Mouse (Mus musculus): ENCODE measurements around the gene Cd80. TPM values are rescaled to one million over a fixed set of nuclear protein-coding genes. Genes with fewer than 3 reads are reported as not detected.

Gene Cd80
- polyA plus RNA-seq, 1 experiment from 2014 or later: 0.51 TPM

- ATAC-seq (ENCODE audit: low FRiP score, low TSS enrichment): no peak
- Histone ChIP-seq H3K4me2 (replicated peaks; ENCODE audit: low read depth, low read length) (no peak within 1 kb of the TSS), H3K9me3 (ENCODE audit: control insufficient read depth, low read length) (no peaks in the 10 kb centered on the region), H3K9ac (ENCODE audit: low read depth, low read length) (no peak within 1 kb of the TSS), H3K27me3 (ENCODE audit: control insufficient read depth, insufficient read depth, low read length) (no peaks in the 10 kb centered on the region), H3K4me1 (ENCODE audit: control insufficient read depth, insufficient read depth, low read length) (no peaks in the 10 kb centered on the region), H3K27ac (ENCODE audit: low read depth, low read length) (no peak within 1 kb of the TSS), H3K36me3 (ENCODE audit: control insufficient read depth, insufficient read depth, low read length) (no peaks in the 10 kb centered on the region), H3K4me3 (ENCODE audit: low read length) (no peak within 1 kb of the TSS)
- WGBS: 73% methylated on average over 11 of the region's 11 CpGs
Observed at GRCm38 (mm10) chr16:38432498-38433425, 22.6 kb upstream of the Cd80 start, which contains the start of gene Pla1a. Gene Pla1a, minus strand, starts transcription at chr16:38433145.

DNA sequence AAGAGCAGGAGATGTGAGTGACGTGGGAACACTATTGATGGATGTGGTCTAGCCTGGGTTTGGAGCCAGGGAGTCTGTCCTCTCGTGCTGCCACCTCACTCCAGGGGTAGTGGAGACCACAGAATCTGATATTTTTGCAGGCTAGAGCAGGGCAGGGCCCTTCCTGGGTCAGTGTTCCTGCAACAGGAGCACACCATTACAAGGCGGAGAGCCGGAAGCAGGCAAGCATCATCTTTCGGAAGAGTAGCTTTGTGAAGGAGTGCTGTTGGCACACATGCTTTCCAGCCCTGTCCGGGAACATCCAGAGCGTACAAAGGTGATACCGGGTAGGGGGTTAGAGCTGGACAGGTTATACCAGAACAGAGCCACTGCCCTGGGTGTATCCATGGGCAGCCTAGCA is 21.8 kb upstream of the Cd80 start:
- no peak for ATAC-seq (ENCODE audit: low FRiP score, low TSS enrichment)
- Histone ChIP-seq H3K27ac (ENCODE audit: low read depth, low read length) (no peak overlapping the region), H3K4me1 (ENCODE audit: control insufficient read depth, insufficient read depth, low read length) (no peaks in the 10 kb centered on the region), H3K4me2 (replicated peaks; ENCODE audit: low read depth, low read length) (no peak overlapping the region), H3K27me3 (ENCODE audit: control insufficient read depth, insufficient read depth, low read length) (no peaks in the 10 kb centered on the region), H3K36me3 (ENCODE audit: control insufficient read depth, insufficient read depth, low read length) (no peaks in the 10 kb centered on the region), H3K9ac (ENCODE audit: low read depth, low read length) (no peak overlapping the region), H3K9me3 (ENCODE audit: control insufficient read depth, low read length) (no peaks in the 10 kb centered on the region), H3K4me3 (ENCODE audit: low read length) (no peak overlapping the region)
- 77% methylated on average over 8 of the region's 8 CpGs for WGBS

- Histone ChIP-seq H3K27ac (ENCODE audit: low read depth, low read length) (no peak overlapping the region), H3K9me3 (ENCODE audit: control insufficient read depth, low read length) (no peaks in the 10 kb centered on the region), H3K9ac (ENCODE audit: low read depth, low read length) (no peak overlapping the region), H3K27me3 (ENCODE audit: control insufficient read depth, insufficient read depth, low read length) (no peaks in the 10 kb centered on the region), H3K4me2 (replicated peaks; ENCODE audit: low read depth, low read length) (no peak overlapping the region), H3K36me3 (ENCODE audit: control insufficient read depth, insufficient read depth, low read length) (no peaks in the 10 kb centered on the region), H3K4me1 (ENCODE audit: control insufficient read depth, insufficient read depth, low read length) (no peaks in the 10 kb centered on the region), H3K4me3 (ENCODE audit: low read length) (no peak overlapping the region)
- ATAC-seq (ENCODE audit: low FRiP score, low TSS enrichment): no peak
- 86% methylated on average over 4 of the region's 4 CpGs for WGBS
Observed at GRCm38 (mm10) chr16:38434295-38434795, 21.0 kb upstream of the Cd80 start.

- no peak overlapping the region for H3K4me3 ChIP-seq (ENCODE audit: low read length)
- no peak overlapping the region for H3K4me2 ChIP-seq (replicated peaks; ENCODE audit: low read depth, low read length)
- no peak overlapping the region for H3K27ac ChIP-seq (ENCODE audit: low read depth, low read length)
- no peaks in the 10 kb centered on the region for H3K4me1 ChIP-seq (ENCODE audit: control insufficient read depth, insufficient read depth, low read length)
- 77% methylated on average over 1 of the region's 1 CpGs for WGBS
- no peak overlapping the region for H3K9ac ChIP-seq (ENCODE audit: low read depth, low read length)
- ATAC-seq (ENCODE audit: low FRiP score, low TSS enrichment): no peak
- H3K36me3 ChIP-seq (ENCODE audit: control insufficient read depth, insufficient read depth, low read length): peaks cover 5% of the 10 kb centered on the region
- no peaks in the 10 kb centered on the region for H3K9me3 ChIP-seq (ENCODE audit: control insufficient read depth, low read length)
- no peaks in the 10 kb centered on the region for H3K27me3 ChIP-seq (ENCODE audit: control insufficient read depth, insufficient read depth, low read length)
Observed at GRCm38 (mm10) chr16:38439190-38439589, 16.2 kb upstream of the Cd80 start.

DNA sequence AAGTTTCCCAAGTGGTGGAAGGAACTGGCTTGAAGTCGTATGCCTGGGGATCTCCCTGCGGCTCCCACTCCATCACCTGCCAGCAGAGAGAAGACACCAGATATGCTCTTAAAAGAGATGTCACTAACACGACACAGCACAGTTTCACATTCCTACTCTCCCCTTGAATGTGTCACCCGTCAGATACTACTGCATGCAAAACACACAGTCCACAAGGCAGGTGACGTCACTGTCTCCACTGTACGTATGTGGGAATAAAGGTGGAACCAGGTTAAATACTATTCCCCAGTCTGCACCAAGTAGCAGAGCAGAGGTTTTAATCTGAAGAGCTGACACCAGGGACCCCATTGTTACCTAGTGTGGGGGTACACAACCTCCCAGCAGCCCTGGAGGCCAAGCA is 15.0 kb upstream of the Cd80 start:
- H3K4me1 ChIP-seq (ENCODE audit: control insufficient read depth, insufficient read depth, low read length): no peaks in the 10 kb centered on the region
- WGBS: 68% methylated on average over 6 of the region's 6 CpGs
- no peaks in the 10 kb centered on the region for H3K27me3 ChIP-seq (ENCODE audit: control insufficient read depth, insufficient read depth, low read length)
- H3K36me3 ChIP-seq (ENCODE audit: control insufficient read depth, insufficient read depth, low read length): peaks cover 16% of the 10 kb centered on the region
- H3K27ac ChIP-seq (ENCODE audit: low read depth, low read length): no peak overlapping the region
- no peak for ATAC-seq (ENCODE audit: low FRiP score, low TSS enrichment)
- no peak overlapping the region for H3K4me2 ChIP-seq (replicated peaks; ENCODE audit: low read depth, low read length)
- no peak overlapping the region for H3K9ac ChIP-seq (ENCODE audit: low read depth, low read length)
- no peaks in the 10 kb centered on the region for H3K9me3 ChIP-seq (ENCODE audit: control insufficient read depth, low read length)
- no peak overlapping the region for H3K4me3 ChIP-seq (ENCODE audit: low read length)

DNA sequence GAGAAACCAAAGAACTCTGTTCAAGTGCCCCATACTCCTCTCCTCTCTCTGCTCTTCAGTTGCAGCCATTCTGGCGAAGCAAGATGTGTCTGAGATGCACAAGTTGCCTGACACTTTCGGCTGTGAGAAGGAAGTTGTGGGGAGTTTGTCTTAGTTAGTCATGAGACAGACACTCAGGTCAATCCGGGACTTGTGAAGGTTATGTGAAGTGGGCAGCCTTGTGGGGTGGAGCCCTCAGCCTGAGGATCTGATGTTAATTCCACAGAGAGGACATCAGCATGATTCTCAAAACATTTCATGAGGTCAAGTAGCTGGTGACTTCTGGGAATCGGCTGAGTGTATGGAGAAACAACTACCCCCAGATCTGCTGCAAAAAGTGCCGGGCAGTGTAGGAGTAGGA is 13.8 kb upstream of the Cd80 start:
- 90% methylated on average over 5 of the region's 5 CpGs for WGBS
- H3K4me1 ChIP-seq (ENCODE audit: control insufficient read depth, insufficient read depth, low read length): no peaks in the 10 kb centered on the region
- no peaks in the 10 kb centered on the region for H3K9me3 ChIP-seq (ENCODE audit: control insufficient read depth, low read length)
- H3K27ac ChIP-seq (ENCODE audit: low read depth, low read length): no peak overlapping the region
- no peak overlapping the region for H3K4me2 ChIP-seq (replicated peaks; ENCODE audit: low read depth, low read length)
- H3K36me3 ChIP-seq (ENCODE audit: control insufficient read depth, insufficient read depth, low read length): peaks cover 28% of the 10 kb centered on the region
- H3K4me3 ChIP-seq (ENCODE audit: low read length): no peak overlapping the region
- ATAC-seq (ENCODE audit: low FRiP score, low TSS enrichment): no peak
- no peaks in the 10 kb centered on the region for H3K27me3 ChIP-seq (ENCODE audit: control insufficient read depth, insufficient read depth, low read length)
- H3K9ac ChIP-seq (ENCODE audit: low read depth, low read length): no peak overlapping the region

- Histone ChIP-seq H3K4me3 (ENCODE audit: low read length) (no peak overlapping the region), H3K9ac (ENCODE audit: low read depth, low read length) (no peak overlapping the region), H3K4me1 (ENCODE audit: control insufficient read depth, insufficient read depth, low read length) (no peaks in the 10 kb centered on the region), H3K27me3 (ENCODE audit: control insufficient read depth, insufficient read depth, low read length) (no peaks in the 10 kb centered on the region), H3K27ac (ENCODE audit: low read depth, low read length) (no peak overlapping the region), H3K4me2 (replicated peaks; ENCODE audit: low read depth, low read length) (no peak overlapping the region), H3K9me3 (ENCODE audit: control insufficient read depth, low read length) (no peaks in the 10 kb centered on the region), H3K36me3 (ENCODE audit: control insufficient read depth, insufficient read depth, low read length) (peaks cover 35% of the 10 kb centered on the region)
- WGBS: 80% methylated on average over 8 of the region's 8 CpGs
- no peak for ATAC-seq (ENCODE audit: low FRiP score, low TSS enrichment)
Observed at GRCm38 (mm10) chr16:38442216-38442615, 13.1 kb upstream of the Cd80 start.

- Histone ChIP-seq H3K9ac (ENCODE audit: low read depth, low read length) (no peak overlapping the region), H3K27me3 (ENCODE audit: control insufficient read depth, insufficient read depth, low read length) (no peaks in the 10 kb centered on the region), H3K4me3 (ENCODE audit: low read length) (no peak overlapping the region), H3K4me1 (ENCODE audit: control insufficient read depth, insufficient read depth, low read length) (no peaks in the 10 kb centered on the region), H3K27ac (ENCODE audit: low read depth, low read length) (no peak overlapping the region), H3K9me3 (ENCODE audit: control insufficient read depth, low read length) (no peaks in the 10 kb centered on the region), H3K36me3 (ENCODE audit: control insufficient read depth, insufficient read depth, low read length) (peaks cover 46% of the 10 kb centered on the region), H3K4me2 (replicated peaks; ENCODE audit: low read depth, low read length) (no peak overlapping the region)
- WGBS: 97% methylated on average over 7 of the region's 7 CpGs
- ATAC-seq (ENCODE audit: low FRiP score, low TSS enrichment): no peak
Observed at GRCm38 (mm10) chr16:38443721-38444464, 11.5 kb upstream of the Cd80 start.

DNA sequence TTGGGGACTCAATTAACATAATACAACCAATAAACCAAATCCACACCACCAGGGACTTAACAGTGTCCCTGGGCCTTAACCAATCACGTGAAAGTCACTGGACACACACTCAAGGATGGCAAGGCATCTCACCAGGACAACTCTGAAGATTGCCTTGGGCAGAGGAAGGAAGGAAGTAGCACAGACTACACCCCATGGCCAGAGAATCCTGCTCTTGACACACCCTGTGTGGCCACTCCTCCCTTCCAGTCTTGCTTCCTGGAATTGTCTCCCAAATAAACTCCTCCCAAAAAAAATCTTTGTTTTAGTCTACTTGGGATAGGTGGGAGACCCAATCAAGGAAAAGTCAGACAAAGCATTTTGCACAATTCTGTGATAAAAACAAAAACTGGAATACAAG is 10.3 kb upstream of the Cd80 start:
- H3K4me1 ChIP-seq (ENCODE audit: control insufficient read depth, insufficient read depth, low read length): no peaks in the 10 kb centered on the region
- no peaks in the 10 kb centered on the region for H3K27me3 ChIP-seq (ENCODE audit: control insufficient read depth, insufficient read depth, low read length)
- H3K9ac ChIP-seq (ENCODE audit: low read depth, low read length): no peak overlapping the region
- no peak overlapping the region for H3K27ac ChIP-seq (ENCODE audit: low read depth, low read length)
- H3K9me3 ChIP-seq (ENCODE audit: control insufficient read depth, low read length): no peaks in the 10 kb centered on the region
- no peak for ATAC-seq (ENCODE audit: low FRiP score, low TSS enrichment)
- no peak overlapping the region for H3K4me3 ChIP-seq (ENCODE audit: low read length)
- peaks cover 48% of the 10 kb centered on the region for H3K36me3 ChIP-seq (ENCODE audit: control insufficient read depth, insufficient read depth, low read length)
- 97% methylated on average over 1 of the region's 1 CpGs for WGBS
- no peak overlapping the region for H3K4me2 ChIP-seq (replicated peaks; ENCODE audit: low read depth, low read length)
